Mouse (Mus musculus): ENCODE data around the gene Ptprr.

Ptprr gene

DNA sequence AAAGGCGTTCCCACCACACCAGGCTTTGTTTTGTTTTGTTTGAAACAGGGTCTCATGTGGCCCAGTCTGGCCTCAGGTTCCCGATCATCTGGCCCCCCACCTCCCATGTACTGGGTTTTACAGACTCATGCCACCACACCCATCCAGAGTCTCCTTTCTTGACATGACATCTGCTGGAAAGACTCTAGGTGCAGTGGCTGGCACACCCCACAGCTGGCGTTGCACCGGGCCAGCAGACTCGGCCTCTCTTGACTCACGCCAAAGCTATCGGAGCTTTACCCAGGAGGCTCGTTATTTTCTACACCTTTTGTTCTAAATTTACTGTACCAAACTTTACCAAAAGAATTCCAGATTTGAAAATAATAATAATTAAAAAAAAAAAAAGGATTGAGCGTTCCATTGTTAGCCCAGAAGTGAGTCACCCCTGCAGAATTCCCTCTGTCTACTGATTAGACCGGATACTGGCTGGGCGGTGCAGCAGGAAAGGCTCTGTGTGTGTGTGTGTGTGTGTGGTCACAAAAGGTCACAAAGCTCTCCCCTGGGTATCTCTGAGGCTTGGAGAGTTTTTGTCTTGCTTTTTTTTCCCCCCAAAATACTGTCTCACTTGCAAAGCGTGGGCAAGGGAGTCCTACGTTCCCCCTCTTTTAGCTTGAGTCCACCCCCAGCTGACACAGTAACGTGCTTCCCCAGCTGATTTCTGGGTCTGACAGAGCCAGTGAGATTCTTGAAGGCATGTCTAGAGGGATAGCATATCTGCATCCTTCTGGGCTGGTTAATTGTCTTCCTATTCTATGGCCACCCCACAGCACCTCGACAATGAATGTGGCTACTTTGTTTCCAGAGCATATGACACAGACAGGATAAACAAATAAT lies 248.8 kb downstream of the Ptprr start:
- CTCF ChIA-PET = no interaction called here

DNA sequence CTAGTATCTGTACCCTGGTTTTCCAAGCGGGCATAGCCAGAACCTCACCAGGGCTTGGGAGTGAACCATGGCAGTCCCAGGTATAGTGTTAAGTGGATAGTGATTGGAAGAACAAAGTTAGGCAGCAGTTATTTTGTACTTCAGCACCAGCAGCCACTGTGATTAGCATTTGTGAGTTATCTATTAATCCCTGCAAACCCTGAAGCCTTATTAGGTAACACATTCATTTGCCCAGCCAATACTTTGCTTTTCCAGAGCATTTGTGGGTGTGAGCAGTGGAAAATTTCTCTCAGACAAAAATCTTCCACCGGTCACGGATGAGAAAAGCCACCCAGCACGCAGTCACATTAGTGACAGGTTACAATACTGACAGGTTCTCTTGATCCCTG lies 249.4 kb downstream of the Ptprr start:
- CTCF ChIA-PET = no interaction called here

DNA sequence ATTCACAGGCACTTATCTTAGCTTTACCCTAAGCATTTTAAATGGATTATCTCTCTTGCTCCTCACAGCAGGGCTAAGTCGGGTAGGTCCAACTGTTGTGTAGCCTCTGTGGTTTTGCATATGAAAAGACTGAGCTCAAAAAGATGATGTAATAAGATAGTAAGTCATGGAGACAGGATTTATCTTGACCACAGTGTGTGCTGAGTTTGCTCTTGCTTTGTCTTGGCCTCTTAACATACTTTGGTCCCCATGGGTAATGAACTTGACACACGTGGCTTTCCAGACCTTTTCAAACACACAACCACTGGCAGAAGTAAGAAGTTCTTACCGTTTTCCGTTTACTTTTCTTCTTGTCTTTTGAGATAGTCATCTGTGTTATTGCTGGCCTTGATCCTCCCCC lies 250.3 kb downstream of the Ptprr start:
- CTCF ChIA-PET = no interaction called here

DNA sequence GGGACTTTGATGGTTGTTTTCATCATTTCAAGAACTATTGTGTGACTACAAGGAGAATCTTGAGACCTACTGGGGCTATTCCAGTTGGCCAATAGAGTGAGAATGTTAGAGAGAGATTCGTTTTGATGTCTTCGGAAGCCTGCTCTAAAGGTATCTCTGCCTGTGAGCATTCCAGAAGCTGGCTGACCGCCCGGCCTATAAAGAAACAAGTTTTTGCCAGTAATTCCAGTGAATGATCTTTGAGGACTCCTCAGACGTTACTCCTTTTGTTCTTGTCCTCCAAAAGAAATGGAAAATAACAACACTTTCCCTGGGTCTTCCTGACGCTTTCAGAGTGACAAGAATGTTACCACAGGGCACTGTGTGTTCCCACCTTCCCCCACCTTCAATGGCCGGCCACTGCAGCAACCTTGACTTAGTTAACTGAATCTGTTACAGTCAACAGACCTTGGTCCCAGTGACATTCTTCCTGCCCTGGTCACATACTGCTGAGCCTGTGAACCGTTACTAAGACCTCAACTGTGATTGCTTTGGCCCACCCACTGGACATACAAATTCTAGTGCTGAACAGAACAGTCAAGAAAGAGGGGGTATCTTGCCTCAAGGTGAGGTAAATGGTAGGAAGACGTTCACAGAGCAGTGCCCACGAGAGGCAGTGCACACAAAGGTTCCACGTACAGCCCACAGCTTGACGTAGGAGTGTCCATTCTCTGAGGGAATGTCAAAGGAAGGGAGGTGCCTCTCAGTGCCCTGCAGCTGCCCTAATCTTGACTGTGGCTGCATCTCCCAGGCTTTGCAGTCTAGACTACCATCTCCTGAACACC lies 252.8 kb downstream of the Ptprr start:
- CTCF ChIA-PET = no interaction called here

DNA sequence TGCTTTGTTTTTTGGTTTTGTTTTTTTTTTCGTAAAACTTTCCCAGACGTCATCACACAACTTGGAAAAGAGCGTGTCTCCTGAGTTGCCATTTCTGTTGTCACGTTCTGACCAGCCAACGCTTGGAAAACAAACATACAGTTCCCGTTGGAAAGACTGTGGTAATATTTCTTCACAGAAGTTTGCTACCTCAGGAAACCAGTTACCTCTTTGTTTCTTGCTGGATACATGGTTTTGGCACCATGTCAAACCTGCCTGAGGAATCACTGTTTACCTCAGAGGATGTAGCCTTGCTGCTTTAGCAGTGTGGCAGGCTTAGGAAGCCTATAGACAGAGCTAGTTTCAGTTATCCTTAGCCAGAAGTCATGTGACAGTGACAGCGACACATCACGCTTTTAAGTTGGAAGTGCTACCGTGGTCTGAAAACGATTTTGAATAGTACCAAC lies 253.5 kb downstream of the Ptprr start:
- CTCF ChIA-PET = no interaction called here

DNA sequence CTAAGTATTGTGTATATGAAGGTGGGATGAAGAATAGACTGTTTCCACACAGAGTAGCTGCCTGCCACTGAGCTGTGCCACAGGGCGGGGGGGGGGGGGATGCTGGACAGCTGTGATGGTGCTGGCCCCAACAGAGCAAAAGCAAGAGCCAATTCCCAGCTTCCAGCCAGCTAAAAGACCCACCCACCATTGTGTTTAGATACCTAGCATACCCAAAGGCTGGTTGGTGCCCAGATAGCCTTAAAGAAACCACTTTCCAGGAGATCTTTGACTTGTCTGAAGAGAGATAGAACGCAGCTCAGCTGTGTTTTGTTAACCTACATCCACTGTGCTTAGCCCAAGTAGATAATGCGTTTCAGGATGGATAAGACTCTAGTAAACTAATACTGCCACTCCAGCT lies 254.1 kb downstream of the Ptprr start:
- CTCF ChIA-PET = no interaction called here

DNA sequence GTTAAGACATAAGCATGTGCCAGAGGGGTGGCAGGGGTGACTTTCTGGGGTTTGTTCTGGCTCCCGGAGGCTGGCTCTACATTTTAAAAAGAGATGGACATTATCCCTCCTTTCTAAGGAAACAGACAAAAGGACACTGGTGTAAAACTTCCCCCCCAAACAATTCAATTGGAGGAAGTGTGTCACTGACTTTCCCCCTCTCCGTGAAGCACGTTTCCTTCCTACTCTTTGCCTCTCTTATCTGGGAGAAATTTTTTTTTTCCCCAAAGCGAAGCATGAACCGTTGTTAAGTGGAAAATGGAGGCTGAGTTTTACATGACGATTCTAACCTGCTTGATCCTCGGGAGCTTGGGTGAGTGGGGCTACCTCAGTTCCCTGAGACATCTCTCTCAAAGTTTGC lies 257.3 kb downstream of the Ptprr start, which contains the start of gene Ptprb:
TSS of gene Ptprb (plus strand) at position 244 of the 400 bp plus-strand sequence.
- CTCF ChIA-PET = no interaction called here

DNA sequence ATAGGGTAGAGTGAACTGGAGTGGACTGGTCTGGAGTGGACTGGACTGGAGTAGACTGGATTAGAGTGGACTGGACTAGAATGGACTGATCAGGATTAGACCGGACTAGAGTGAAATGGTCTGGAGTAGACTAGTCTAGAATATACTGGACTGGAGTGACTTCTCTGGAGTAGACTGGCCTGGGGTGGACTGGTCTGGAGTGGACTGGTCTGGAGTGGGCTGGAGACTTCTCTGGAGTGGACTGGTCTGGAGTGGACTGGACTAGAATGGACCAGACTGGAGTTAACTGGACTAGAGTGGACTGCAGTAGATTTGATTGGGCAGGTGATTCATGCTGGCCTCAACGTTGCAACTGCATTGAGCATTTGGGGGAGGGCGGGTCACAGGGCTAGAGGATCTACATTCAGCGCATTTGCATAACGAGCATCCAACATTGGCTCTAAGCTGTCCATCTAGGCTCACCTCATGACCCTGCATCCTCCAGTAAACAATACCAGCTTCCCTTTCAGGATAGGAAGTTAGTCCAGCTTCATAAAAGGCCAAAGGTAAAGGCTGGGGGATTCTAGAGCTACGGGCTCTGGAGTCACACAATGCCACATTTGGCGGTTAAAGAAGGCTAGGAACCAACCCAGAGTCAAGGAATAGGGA lies 268.8 kb downstream of the Ptprr start:
- CTCF ChIA-PET = no interaction called here

DNA sequence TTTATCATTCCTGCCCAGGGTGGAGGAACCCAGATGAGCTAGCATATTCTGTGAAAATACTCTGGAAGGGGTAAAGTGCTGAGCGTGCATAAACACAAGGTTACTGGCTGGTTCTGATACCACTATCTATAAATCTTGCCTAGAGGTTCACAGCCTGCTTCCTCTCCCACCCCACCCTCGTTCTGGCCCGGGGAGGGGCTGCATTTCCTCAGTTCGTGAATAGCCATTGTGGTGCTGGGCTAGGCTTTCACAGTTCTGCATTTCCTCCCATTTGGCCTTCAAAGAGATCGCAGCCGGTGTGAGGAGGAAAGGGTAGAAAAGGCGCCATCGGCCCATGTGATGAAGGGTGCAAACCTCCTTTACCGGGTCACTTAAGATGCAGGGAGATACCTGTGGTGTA lies 270.1 kb downstream of the Ptprr start:
- CTCF ChIA-PET = no interaction called here

DNA sequence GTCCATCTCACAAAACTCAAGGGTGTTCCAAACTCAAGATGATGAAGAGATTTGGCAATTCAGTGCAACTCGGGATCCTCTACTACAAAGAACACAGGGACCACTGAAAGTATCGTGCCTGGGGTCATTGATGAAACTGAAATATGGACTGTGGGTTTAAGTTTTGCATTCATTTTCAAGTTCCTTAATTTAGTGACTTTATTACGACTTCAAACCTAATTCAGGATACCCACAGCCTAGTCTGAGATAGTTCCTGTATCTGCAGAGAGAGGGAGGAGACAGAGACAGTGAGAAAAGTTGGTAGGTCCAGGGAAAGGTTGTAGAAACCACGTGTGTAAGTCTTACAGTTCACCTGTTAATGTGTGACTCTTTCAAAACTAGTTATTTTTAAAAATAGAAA lies 272.5 kb downstream of the Ptprr start:
- CTCF ChIA-PET = no interaction called here

DNA sequence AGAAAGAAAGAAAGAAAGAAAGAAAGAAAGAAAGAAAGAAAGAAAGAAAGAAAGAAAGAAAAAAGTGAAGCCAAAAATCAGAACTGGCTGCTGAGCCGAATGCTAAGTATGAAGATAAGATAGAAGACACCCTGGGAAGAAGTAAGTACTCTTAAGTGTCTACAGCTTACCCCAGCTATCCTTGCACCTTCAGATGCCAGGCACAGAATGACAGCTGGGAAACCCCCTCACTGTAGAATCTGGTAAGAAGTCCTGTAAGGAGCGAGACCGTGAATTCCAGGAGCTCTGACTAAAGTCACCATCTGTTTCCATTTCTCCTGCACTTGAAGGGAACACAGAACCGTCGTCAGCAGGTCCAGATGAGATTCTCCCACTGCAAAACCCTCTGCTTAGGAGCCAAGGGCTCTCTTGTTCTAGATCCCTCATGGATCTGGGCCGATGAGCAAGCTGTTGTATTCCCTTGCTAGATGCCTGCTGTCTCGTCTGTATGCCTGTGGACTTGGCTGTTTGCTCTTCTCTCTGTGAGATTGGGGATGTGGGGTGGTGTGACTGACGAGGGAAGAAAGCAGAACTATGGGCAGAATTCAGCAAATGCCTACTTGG lies 273.2 kb downstream of the Ptprr start:
- CTCF ChIA-PET = no interaction called here

DNA sequence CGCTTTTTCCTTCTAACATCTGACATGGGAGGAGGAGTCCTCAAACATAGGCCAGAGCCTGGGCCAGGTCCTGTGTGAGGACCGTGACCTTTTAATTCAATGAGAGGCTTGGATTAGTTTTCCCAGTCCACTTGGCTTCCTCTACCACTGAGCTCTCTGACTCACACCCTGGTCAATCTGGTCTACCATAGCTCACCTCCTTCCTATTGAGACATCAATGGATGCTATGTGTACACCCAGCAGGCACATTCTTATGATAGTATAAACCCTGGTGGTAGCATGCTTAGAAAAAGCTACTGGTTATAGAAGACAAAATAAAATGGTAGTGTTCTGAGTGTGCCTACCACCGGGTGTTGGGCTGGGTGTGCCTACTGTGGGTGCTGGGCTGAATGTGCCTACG lies 278.4 kb downstream of the Ptprr start:
- CTCF ChIA-PET = interaction anchor here (0.7 kb wide), 1 partner anchor 474 kb away, joined by 5 read pairs; no protein-coding TSS in a partner anchor

DNA sequence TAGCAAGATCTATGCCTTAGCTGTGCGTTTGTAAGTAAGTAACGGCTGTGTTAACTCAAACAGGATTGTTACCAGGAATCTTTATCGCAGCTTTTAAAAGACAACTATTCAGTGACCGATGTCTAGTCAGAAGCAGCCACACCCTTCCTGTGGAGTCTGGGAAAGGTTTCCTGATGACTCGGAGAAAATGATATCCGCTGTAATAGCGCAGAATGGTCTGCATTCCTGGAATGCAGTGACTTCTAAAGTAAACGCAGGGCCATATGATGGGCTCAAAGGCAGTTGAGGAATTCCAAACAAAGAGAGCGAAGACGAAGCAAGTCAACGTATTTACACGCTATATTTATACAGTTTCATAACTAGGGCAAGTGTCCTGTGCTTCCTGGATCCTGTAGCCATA lies 279.8 kb downstream of the Ptprr start:
- CTCF ChIA-PET = no interaction called here

DNA sequence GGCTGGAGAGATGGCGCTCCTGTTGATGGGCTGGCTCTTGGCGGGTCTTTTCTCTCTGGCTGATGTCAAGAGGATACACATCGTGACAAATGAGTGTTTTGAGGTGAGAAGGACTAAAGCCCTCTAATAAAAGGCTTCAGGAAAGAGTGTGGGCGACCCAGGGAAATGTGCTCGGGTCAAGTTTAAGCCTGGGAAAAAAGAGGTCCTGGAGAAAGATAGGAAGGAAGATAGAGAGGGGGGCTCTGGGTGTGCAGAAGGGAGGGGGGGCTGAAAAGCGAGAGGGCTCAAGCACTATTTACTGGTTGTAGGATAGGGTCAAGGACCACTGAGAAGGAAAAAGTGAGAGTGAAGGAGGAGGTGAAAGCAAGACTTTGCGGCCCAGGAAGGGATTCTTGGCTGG lies 282.8 kb downstream of the Ptprr start:
- CTCF ChIA-PET = no interaction called here

DNA sequence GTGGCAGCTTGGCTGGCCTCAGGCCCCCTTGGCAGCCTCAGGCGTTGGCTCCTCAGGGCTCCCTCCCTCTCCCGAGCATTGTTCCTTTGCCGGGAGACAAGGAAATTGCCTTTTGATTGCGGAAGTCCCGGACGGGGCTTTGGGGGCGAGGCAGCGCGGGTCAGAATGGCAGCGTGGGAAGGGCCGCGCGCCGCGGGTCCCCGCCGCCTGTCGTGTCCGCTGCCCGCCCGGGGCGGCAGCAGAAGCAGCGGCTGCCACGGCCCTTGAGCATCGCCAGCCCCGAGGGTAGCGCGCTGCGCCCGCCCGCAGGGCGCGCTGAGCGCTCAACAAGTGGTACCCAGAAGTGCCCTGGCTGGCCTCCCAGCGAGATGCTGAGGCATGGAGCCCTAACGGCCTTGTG lies 283.2 kb downstream of the Ptprr start:
- CTCF ChIA-PET = no interaction called here

DNA sequence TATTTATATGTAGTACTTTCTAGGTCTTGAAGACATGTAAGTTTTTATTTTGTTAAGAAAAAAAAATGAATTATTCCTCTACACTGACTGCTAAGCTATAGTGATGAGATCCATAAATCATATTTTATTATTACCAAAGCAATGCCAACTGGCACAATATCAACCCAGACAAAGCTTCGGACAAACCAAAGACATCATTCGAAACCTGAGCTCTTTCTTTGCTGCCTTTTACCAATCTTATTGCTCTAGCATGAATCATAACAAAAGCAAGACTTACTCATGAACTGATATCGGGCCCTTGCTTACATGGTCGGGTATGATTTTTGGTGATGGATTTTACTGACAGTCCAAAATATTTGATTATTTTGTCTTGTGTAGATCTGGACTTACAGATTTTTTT lies 286.3 kb downstream of the Ptprr start:
- CTCF ChIA-PET = no interaction called here

DNA sequence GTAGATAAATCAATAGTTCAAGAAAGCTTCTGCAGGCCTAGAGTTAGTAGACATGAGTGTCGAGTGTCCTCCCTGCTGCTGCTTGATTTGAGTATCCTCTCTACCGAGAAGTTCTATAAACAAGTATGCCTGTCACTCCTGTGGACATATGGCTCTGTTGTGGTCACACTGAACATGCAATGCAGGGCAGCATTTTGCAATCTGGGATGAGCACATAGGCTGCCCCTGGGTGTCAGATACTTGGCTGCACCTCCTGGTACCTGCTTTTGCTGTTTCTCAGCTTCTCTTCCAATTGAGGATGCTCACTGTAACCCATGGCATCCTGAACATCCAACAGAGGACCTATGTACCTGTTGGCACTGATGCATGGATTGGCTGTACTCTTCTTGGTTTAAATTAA lies 291.4 kb downstream of the Ptprr start:
- CTCF ChIA-PET = no interaction called here

DNA sequence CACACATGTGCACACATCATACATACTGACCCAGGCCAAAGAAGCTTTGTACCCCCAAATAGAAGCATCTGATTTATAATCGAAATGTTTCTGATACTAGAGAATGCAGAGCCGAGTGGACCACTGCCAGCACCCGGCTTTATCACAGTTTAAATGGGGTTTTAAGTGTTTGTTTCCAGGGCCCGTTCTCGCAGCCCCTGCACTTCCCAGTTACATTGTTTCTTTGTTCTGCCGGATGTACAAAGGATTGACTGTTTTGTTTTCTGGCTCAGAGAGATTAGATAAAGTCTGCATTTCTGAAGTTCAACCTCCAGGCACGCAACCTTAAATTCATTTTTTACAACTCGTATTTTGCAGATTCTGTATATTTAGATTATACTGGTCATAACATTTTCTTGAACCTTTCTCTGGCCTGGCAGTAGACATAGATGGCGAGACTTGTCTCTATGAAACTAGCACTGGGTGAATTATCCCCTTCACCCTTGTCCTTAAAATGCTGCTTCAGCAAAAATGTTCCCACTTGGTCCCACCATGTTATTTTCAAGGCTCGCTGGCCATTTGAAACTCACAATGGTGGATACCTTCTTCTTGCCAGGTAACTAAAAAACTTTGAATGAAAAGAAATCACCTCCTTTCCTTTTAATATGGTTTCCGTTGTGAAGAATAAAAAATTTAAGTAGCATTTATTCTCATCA lies 292.6 kb downstream of the Ptprr start:
- CTCF ChIA-PET = no interaction called here

DNA sequence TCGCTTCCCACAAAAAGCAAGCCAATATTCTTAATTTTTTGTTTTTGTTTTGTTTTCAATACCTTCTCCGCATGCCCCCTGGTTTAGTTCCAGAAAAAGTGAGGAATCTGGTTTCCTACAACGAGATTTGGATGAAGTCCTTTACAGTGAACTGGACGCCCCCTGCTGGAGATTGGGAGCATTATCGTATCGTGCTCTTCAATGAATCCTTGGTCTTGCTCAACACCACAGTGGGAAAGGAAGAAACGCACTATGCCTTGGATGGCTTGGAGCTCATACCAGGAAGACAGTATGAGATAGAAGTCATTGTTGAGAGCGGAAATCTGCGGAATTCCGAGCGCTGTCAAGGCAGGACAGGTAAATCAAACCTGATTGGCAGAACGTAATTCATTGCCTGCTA lies 301.2 kb downstream of the Ptprr start:
- CTCF ChIA-PET = no interaction called here
